Mouse (Mus musculus) NIH3T3 (cell line): Measurements from ENCODE around the gene Pxn.

Experiments used
- DNase-seq: peaks from one replicate; pipeline ENCODE4 v3.0.0-alpha.2; 2012; ENCODE audit warnings: low read depth

The Pxn gene

GRCm38 (mm10) chr5:115580229-115581001 is 73.9 kb downstream of the Pxn start:
- DNase-seq = no peak

- DNase-seq = no peak
Measured at GRCm38 (mm10) chr5:115581662-115582061, 75.2 kb downstream of the Pxn start.

- DNase-seq = no peak
Measured at GRCm38 (mm10) chr5:115585616-115586015, 79.1 kb downstream of the Pxn start.

GRCm38 (mm10) chr5:115586166-115586565 is 79.7 kb downstream of the Pxn start:
- DNase-seq = no peak

- DNase-seq = no peak
Measured at GRCm38 (mm10) chr5:115586780-115587179, 80.3 kb downstream of the Pxn start.

GRCm38 (mm10) chr5:115591028-115591427 is 84.6 kb downstream of the Pxn start:
- DNase-seq = no peak

- DNase-seq = no peak
Measured at GRCm38 (mm10) chr5:115591506-115591905, 85.0 kb downstream of the Pxn start.

- no peak for DNase-seq
Measured at GRCm38 (mm10) chr5:115603561-115603960, 97.1 kb downstream of the Pxn start.
